8 mouse cellular contexts compared by ENCODE assay signal in genomic region chr9:118928007-118928406, GRCm38 (mm10). TPM values are rescaled to one million over a fixed set of nuclear protein-coding genes. Genes with fewer than 3 reads are reported as not detected.
DNase-seq lines count a peak whose midpoint lies in the region; ATAC-seq and TF ChIP-seq lines count a peak whose summit lies in the region.

No protein-coding gene starts in this region.

- TF ChIP-seq EP300 in liver, postnatal 0 days (IDR thresholded peaks at IDR 0.05; ENCODE audit: low read depth), result no peak

- no peaks in the 10 kb centered on the region for H3K9me3 ChIP-seq in heart, embryonic 10.5 days
- H3K9me3 ChIP-seq in hindbrain, embryonic 11.5 days (ENCODE audit: control insufficient read depth, low read length), result no peaks in the 10 kb centered on the region
- H3K9me3 ChIP-seq in liver, postnatal 0 days (ENCODE audit: low read length), result no peaks in the 10 kb centered on the region

- H3K27ac ChIP-seq in heart, embryonic 10.5 days, result peak overlapping the region; percentile 59; the same call in 1 of the 2 replicates
- no peak overlapping the region for H3K27ac ChIP-seq in cortical plate, adult 2 months (ENCODE audit: insufficient read depth, low read length)
- H3K27ac ChIP-seq in hindbrain, embryonic 11.5 days (ENCODE audit: low read depth, low read length), result no peak overlapping the region
- no peak overlapping the region for H3K27ac ChIP-seq in liver, postnatal 0 days (ENCODE audit: low read depth)

- WGBS in heart, embryonic 10.5 days, result 52% methylated on average over 2 of the region's 2 CpGs
- WGBS in hindbrain, embryonic 11.5 days, result 55% methylated on average over 2 of the region's 2 CpGs
- WGBS in liver, postnatal 0 days (ENCODE audit: insufficient replicate concordance), result 65% methylated on average over 2 of the region's 2 CpGs

- ATAC-seq in hindbrain, embryonic 11.5 days (ENCODE audit: low FRiP score), result no peak
- no peak for ATAC-seq in liver, postnatal 0 days

- no peak overlapping the region for H3K9ac ChIP-seq in hindbrain, embryonic 11.5 days (ENCODE audit: low read depth, low read length)
- H3K9ac ChIP-seq in liver, postnatal 0 days (replicated peaks), result peak overlapping the region; percentile 80

- peak overlapping the region; percentile 96; the same call in 1 of the 2 replicates for H3K4me2 ChIP-seq in hindbrain, embryonic 11.5 days (replicated peaks; ENCODE audit: low read depth, low read length)
- H3K4me2 ChIP-seq in liver, postnatal 0 days (ENCODE audit: low read depth, low read length), result peak overlapping the region; percentile 98

- H3K4me3 ChIP-seq in heart, embryonic 10.5 days, result peak overlapping the region; percentile 81
- H3K4me3 ChIP-seq in cortical plate, adult 2 months (ENCODE audit: insufficient read depth, low read length), result peak overlapping the region; percentile 90
- H3K4me3 ChIP-seq in hindbrain, embryonic 11.5 days (ENCODE audit: low read depth, low read length), result no peak overlapping the region; the same call in 1 of the 2 replicates
- H3K4me3 ChIP-seq in liver, postnatal 0 days (ENCODE audit: low read depth, low read length), result peak overlapping the region; percentile 85; the same call in 1 of the 2 replicates

- DNase-seq in heart, embryonic 10.5 days (ENCODE audit: low spot score), result no peak
- DNase-seq in heart, adult 18-20 months, result no peak
- no peak for DNase-seq in hindbrain, embryonic 11.5 days (ENCODE audit: low spot score)
- DNase-seq in liver, postnatal 0 days, result no peak
- DNase-seq in natural killer cell, adult 2 months (ENCODE audit: low spot score in 2 of 2), result no peak
- no peak for DNase-seq in adrenal gland, adult 2 months
- no peak for DNase-seq in cerebellum, adult 8-10 months

- no peak for TF ChIP-seq POLR2A in cortical plate, adult 2 months (IDR thresholded peaks at IDR 0.05; ENCODE audit: extremely low read depth, insufficient read depth, low read length)

- H3K36me3 ChIP-seq in heart, embryonic 10.5 days, result 0 out of 2 replicates have a peak, but pooled peaks cover 9% of the 10 kb centered on the region
- H3K36me3 ChIP-seq in hindbrain, embryonic 11.5 days (ENCODE audit: control insufficient read depth, insufficient read depth, low read length), result no peaks in the 10 kb centered on the region
- no peaks in the 10 kb centered on the region for H3K36me3 ChIP-seq in liver, postnatal 0 days (replicated peaks; ENCODE audit: insufficient read depth, low read length)

- H3K27me3 ChIP-seq in heart, embryonic 10.5 days (ENCODE audit: insufficient read depth, poor library complexity, severe bottlenecking), result no peaks in the 10 kb centered on the region
- peaks cover 4% of the 10 kb centered on the region for H3K27me3 ChIP-seq in hindbrain, embryonic 11.5 days (ENCODE audit: control insufficient read depth, insufficient read depth, low read length)
- H3K27me3 ChIP-seq in liver, postnatal 0 days (ENCODE audit: insufficient read depth, low read length), result no peaks in the 10 kb centered on the region

- no peak for TF ChIP-seq CTCF in cortical plate, adult 2 months (IDR thresholded peaks at IDR 0.05; ENCODE audit: extremely low read depth, insufficient read depth, low read length)
- TF ChIP-seq CTCF in liver, postnatal 0 days (IDR thresholded peaks at IDR 0.05; ENCODE audit: low read depth), result no peak

- H3K4me1 ChIP-seq in heart, embryonic 10.5 days, result peaks cover 48% of the 10 kb centered on the region
- H3K4me1 ChIP-seq in cortical plate, adult 2 months (ENCODE audit: control insufficient read depth, insufficient read depth, low read length), result no peaks in the 10 kb centered on the region
- peaks cover 4% of the 10 kb centered on the region; the same call in 1 of the 2 replicates for H3K4me1 ChIP-seq in hindbrain, embryonic 11.5 days (replicated peaks; ENCODE audit: control insufficient read depth, insufficient read depth, low read length)
- peaks cover 23% of the 10 kb centered on the region for H3K4me1 ChIP-seq in liver, postnatal 0 days (ENCODE audit: insufficient read depth)

RNA-seq across cellular contexts. Expression of gene Ctdspl, which starts 1.8 kb away (rescaled TPM):
- polyA plus RNA-seq in heart, embryonic 10.5 days (2016; fragmentation: Nextera tagmentation; extraction: Ambion mirVana), result 8.8 and 10.2 TPM in 2 replicates
- total RNA-seq in heart, adult 18-20 months (2021), result 10 to 100 TPM; 10.6 to 12.8 TPM
- 30.3 and 35.1 TPM in 2 replicates for polyA plus RNA-seq in cortical plate, adult 2 months (2012; rRNA removed)
- polyA plus RNA-seq in hindbrain, embryonic 11.5 days (2014; fragmentation: Nextera tagmentation; extraction: Ambion mirVana), result 8.1 TPM in 2 replicates
- polyA plus RNA-seq in liver, postnatal 0 days (2015; fragmentation: Nextera tagmentation; extraction: Ambion mirVana), result 2.2 and 2.4 TPM in 2 replicates
- 10 to 100 TPM; 28.0 to 33.1 TPM for total RNA-seq in adrenal gland, adult 2 months (2021)
- polyA plus RNA-seq in adrenal gland, adult 2 months (2012; rRNA removed), result 19.8 and 21.0 TPM in 2 replicates
